Mouse (Mus musculus) limb, embryonic 14.5 days (tissue): ENCODE data around the gene Myod1. TPM values are rescaled to one million over a fixed set of nuclear protein-coding genes. Genes with fewer than 3 reads are reported as not detected.
A peak's percentile ranks its signal among the peaks of the same experiment; 100 is the strongest.

Source experiments
- ATAC-seq: fragments of 200-750 bp; cut with Nextera tagmentation; 2 replicates; pipeline ENCODE4 v1.8.0; 2017; ENCODE audit warnings: low read depth, moderate number of reproducible peaks, moderate TSS enrichment; ENCODE audit not compliant: low FRiP score
- DNase-seq: peaks from one replicate; pipeline ENCODE4 v3.0.0-alpha.2; 2015; ENCODE audit warnings: low spot score
- H3K27ac ChIP-seq: fragments of 300-500 bp; sonication (generic); replicated peaks from 2 replicates; pipeline ENCODE4 v1.5.1; 2014; ENCODE audit warnings: low read depth, mild to moderate bottlenecking, low read length, moderate library complexity, mixed read lengths
- H3K27me3 ChIP-seq: fragments of 300-500 bp; sonication (generic); 2 replicates; pipeline ENCODE4 v1.6.1; 2014; ENCODE audit warnings: low read length, mixed read lengths; ENCODE audit not compliant: control insufficient read depth, insufficient read depth
- H3K36me3 ChIP-seq: fragments of 300-500 bp; sonication (generic); 2 replicates; pipeline ENCODE4 v1.6.1; 2014; ENCODE audit warnings: mild to moderate bottlenecking, low read length, moderate library complexity, mixed read lengths; ENCODE audit not compliant: control insufficient read depth, insufficient read depth
- H3K4me1 ChIP-seq: fragments of 300-500 bp; sonication (generic); 2 replicates; pipeline ENCODE4 v1.6.1; 2014; ENCODE audit warnings: antibody characterized with exemption, low read length, mixed read lengths; ENCODE audit not compliant: control insufficient read depth, insufficient read depth
- H3K4me2 ChIP-seq: fragments of 300-500 bp; sonication (generic); replicated peaks from 2 replicates; pipeline ENCODE4 v1.6.1; 2014; ENCODE audit warnings: low read depth, mild to moderate bottlenecking, low read length, moderate library complexity; ENCODE audit not compliant: severe bottlenecking
- H3K4me3 ChIP-seq: fragments of 300-500 bp; sonication (generic); replicated peaks from 2 replicates; pipeline ENCODE4 v1.5.1; 2014; ENCODE audit warnings: low read length
- H3K9ac ChIP-seq: fragments of 300-500 bp; sonication (generic); 2 replicates; pipeline ENCODE4 v1.6.1; 2014; ENCODE audit warnings: mild to moderate bottlenecking, low read depth, low read length, moderate library complexity; ENCODE audit not compliant: severe bottlenecking
- H3K9me3 ChIP-seq: fragments of 300-500 bp; sonication (generic); 2 replicates; pipeline ENCODE4 v1.6.1; 2016; ENCODE audit warnings: low read length; ENCODE audit not compliant: control insufficient read depth
- POLR2A ChIP-seq: fragments of 200-500 bp; IDR thresholded peaks from 2 replicates; pipeline ENCODE4 v1.8.0; 2012; ENCODE audit warnings: inconsistent platforms, mild to moderate bottlenecking, moderate library complexity, borderline replicate concordance; ENCODE audit not compliant: insufficient read depth, insufficient read length; ENCODE audit errors: extremely low read depth
- WGBS: fragments of 180-500 bp; shearing (Covaris S2); extraction: QIAGEN DNeasy Blood & Tissue Kit; methylation state at CpG from one replicate; pipeline ENCODE4 v1.1.7; 2014; 5-methylcytosine and 5-hydroxymethylcytosine counted together
- polyA plus RNA-seq, 2 experiments: library from polyadenylated mRNA; depleted of rRNA in 1 of 2; stranded (reverse) in 1 of 2; unstranded in 1 of 2; fragments of >200 nt; fragmentation: Nextera tagmentation in 1 of 2; extraction: Ambion mirVana in 1 of 2; gene quantifications; 2 replicates each; pipeline versions ENCODE4 v1.2.1 to v1.2.3; 2012 to 2014

Gene Myod1
- polyA plus RNA-seq (2012; rRNA removed) (80.4 and 111 TPM in 2 replicates), polyA plus RNA-seq (2014; fragmentation: Nextera tagmentation; extraction: Ambion mirVana) (42.4 and 48.0 TPM in 2 replicates)

DNA sequence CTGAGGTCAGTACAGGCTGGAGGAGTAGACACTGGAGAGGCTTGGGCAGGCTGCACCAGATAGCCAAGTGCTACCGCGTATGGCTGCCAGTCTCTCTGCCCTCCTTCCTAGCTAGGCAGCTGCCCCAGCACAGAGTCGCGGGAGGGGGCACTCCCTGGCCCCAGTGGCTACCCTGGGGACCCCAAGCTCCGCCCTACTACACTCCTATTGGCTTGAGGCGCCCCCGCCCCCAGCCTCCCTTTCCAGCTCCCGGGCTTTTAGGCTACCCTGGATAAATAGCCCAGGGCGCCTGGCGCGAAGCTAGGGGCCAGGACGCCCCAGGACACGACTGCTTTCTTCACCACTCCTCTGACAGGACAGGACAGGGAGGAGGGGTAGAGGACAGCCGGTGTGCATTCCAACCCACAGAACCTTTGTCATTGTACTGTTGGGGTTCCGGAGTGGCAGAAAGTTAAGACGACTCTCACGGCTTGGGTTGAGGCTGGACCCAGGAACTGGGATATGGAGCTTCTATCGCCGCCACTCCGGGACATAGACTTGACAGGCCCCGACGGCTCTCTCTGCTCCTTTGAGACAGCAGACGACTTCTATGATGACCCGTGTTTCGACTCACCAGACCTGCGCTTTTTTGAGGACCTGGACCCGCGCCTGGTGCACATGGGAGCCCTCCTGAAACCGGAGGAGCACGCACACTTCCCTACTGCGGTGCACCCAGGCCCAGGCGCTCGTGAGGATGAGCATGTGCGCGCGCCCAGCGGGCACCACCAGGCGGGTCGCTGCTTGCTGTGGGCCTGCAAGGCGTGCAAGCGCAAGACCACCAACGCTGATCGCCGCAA is at the start of gene Myod1:
Gene Myod1 (plus strand): TSS at position 303 of the 836 bp plus-strand sequence.
- no peak for TF ChIP-seq POLR2A
- 4% methylated on average over 39 of the region's 44 CpGs for WGBS

DNA sequence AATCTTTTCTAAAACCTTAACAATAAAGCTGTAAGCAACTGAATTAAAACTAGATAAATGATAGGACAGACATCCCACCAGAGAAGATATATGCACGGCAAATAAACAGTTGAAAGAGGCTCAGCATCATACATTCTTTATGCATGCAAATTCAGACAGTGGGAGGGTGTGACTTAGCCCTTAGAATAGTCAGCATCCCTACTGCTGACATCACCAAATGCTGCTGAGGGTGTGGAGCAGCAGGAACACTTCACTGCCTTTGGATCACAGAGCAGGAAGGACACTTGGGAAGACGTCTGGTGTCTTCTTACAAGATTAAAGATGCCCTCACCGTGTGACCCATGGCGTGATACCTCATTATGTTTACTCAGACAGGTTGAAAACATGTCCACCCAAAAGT is 48.4 kb upstream of the Myod1 start:
- TF ChIP-seq POLR2A = no peak
- Histone ChIP-seq H3K4me2 (no peak overlapping the region), H3K9ac (no peak overlapping the region)

More for the DNA sequence above, at the start of gene Myod1:
- Histone ChIP-seq H3K9ac (peak within 1 kb of the TSS; percentile 43), H3K4me3 (peak within 1 kb of the TSS; percentile 28), H3K36me3 (no peaks in the 10 kb centered on the region), H3K4me1 (peaks cover 2% of the 10 kb centered on the region; the same call in 1 of the 2 replicates), H3K9me3 (no peaks in the 10 kb centered on the region), H3K27ac (no peak within 1 kb of the TSS), H3K4me2 (peak within 1 kb of the TSS; percentile 39), H3K27me3 (peaks cover 58% of the 10 kb centered on the region)
- DNase-seq (peak; percentile 58), ATAC-seq (peak; percentile 75)

DNA sequence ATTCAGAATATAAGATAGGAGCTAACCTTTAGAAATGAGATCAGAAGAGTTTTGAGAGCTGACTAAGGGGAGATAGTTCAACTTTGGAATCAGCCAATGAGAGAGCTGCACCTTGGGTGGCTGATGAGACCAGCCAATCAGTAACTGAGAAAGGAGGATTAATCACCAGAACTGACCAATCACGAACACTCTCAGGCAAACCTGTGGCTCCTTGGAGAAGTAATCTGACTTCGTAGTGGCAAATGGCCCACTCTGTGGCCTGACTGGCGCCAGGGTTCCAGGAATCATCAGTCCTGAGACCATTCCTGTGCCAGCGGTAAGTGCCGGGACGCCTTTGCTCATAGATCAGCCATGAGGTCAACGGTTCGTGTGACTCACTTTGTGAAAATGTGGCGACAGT is 38.9 kb upstream of the Myod1 start:
- Histone ChIP-seq H3K27me3 (no peaks in the 10 kb centered on the region), H3K4me3 (no peak overlapping the region), H3K4me1 (no peaks in the 10 kb centered on the region), H3K9ac (no peak overlapping the region), H3K9me3 (no peaks in the 10 kb centered on the region), H3K4me2 (no peak overlapping the region), H3K27ac (no peak overlapping the region), H3K36me3 (no peaks in the 10 kb centered on the region)
- DNase-seq = no peak
- no peak for TF ChIP-seq POLR2A
- WGBS = 88% methylated on average over 9 of the region's 9 CpGs
- ATAC-seq = no peak

More for the DNA sequence above, 48.4 kb upstream of the Myod1 start:
- H3K4me1 ChIP-seq = no peaks in the 10 kb centered on the region
- no peak for DNase-seq
- no peak for ATAC-seq
- H3K27ac ChIP-seq = no peak overlapping the region
- H3K9me3 ChIP-seq = no peaks in the 10 kb centered on the region
- no peak overlapping the region for H3K4me3 ChIP-seq
- WGBS = 63% methylated on average over 4 of the region's 4 CpGs
- no peaks in the 10 kb centered on the region for H3K36me3 ChIP-seq
- H3K27me3 ChIP-seq = no peaks in the 10 kb centered on the region

DNA sequence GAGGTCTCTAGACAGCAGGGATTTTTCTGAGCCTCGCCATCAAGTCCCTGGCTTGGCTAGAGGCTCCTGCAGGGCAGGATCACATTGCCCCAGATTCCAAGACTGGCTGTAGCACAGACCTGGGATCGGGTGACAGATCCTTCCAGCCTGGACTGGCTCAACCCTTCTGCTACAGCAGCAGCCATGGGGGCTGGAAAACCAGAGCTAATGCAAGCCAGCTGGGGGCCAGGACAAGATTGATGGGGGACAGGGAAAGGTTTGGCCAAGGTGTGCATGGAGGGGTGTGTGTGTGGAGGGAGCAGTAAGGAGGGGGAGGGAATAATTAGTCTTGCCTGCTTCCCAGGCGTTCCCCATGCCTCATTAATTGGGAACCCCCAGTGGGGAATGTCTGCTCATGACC is 36.5 kb upstream of the Myod1 start:
- 4% methylated on average over 3 of the region's 3 CpGs for WGBS
- TF ChIP-seq POLR2A = no peak

DNA sequence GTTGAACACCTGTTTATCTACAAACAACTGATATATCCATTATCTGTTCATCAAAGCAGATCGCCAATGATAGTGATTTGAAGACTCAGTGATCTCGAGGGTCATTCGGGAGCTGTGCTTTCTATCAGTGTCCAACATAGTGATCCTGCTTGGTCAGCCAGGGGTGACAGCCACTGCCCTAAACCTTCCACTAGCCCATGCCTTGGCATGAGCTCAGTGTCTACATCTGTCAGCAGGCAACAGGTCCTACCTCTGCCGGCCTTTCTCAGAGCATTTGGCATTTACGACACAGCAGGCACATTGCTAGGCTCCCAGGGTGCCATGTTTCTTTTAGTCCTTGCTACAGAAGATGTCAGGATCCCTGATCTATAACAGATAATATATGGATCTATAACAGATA is 36.0 kb upstream of the Myod1 start:
- Histone ChIP-seq H3K4me3 (no peak overlapping the region), H3K27ac (no peak overlapping the region), H3K27me3 (no peaks in the 10 kb centered on the region), H3K4me1 (no peaks in the 10 kb centered on the region), H3K36me3 (no peaks in the 10 kb centered on the region), H3K9ac (no peak overlapping the region), H3K9me3 (no peaks in the 10 kb centered on the region), H3K4me2 (no peak overlapping the region)
- WGBS = 55% methylated on average over 5 of the region's 5 CpGs
- no peak for TF ChIP-seq POLR2A
- DNase-seq (no peak), ATAC-seq (no peak)

More for the DNA sequence above, 36.5 kb upstream of the Myod1 start:
- H3K27ac ChIP-seq = no peak overlapping the region
- no peak for DNase-seq
- H3K4me2 ChIP-seq = no peak overlapping the region
- H3K4me3 ChIP-seq = no peak overlapping the region
- H3K27me3 ChIP-seq = no peaks in the 10 kb centered on the region
- no peaks in the 10 kb centered on the region for H3K36me3 ChIP-seq
- H3K4me1 ChIP-seq = no peaks in the 10 kb centered on the region
- no peaks in the 10 kb centered on the region for H3K9me3 ChIP-seq
- peak; percentile 63; the same call in 1 of the 2 replicates for ATAC-seq
- no peak overlapping the region for H3K9ac ChIP-seq
